ENCODE assay signal across 13 mouse cellular contexts in genomic region chr9:67102578-67102977, GRCm38 (mm10). TPM values are rescaled to one million over a fixed set of nuclear protein-coding genes. Genes with fewer than 3 reads are reported as not detected.
A peak's percentile ranks its signal among the peaks of the same experiment; 100 is the strongest.
DNase-seq lines count a peak whose midpoint lies in the region; ATAC-seq and TF ChIP-seq lines count a peak whose summit lies in the region.
"Had no signal": no experiment of that assay in that cellular context is flagged by ENCODE, and none has a peak within 500 bp of the region (broad histone marks: within the 10 kb centered on the region; RNA-seq: fewer than 3 reads in every experiment).

No protein-coding gene starts in this region.

- no peaks in the 10 kb centered on the region for H3K27me3 ChIP-seq in embryonic facial prominence, embryonic 13.5 days
- H3K27me3 ChIP-seq in embryonic facial prominence, embryonic 10.5 days (replicated peaks; ENCODE audit: low read depth, poor library complexity, severe bottlenecking): no peaks in the 10 kb centered on the region
- H3K27me3 ChIP-seq: embryonic facial prominence, embryonic 12.5 days had no signal

- H3K4me3 ChIP-seq in embryonic facial prominence, embryonic 13.5 days: no peak overlapping the region
- no peak overlapping the region for H3K4me3 ChIP-seq in embryonic facial prominence, embryonic 10.5 days
- H3K4me3 ChIP-seq: embryonic facial prominence, embryonic 12.5 days; megakaryocyte, embryonic 14.5 days had no signal

- no peak for TF ChIP-seq CTCF in brain, embryonic 14.5 days (IDR thresholded peaks at IDR 0.05; ENCODE audit: borderline replicate concordance, extremely low read depth, insufficient read depth, insufficient read length)

- H3K27ac ChIP-seq in embryonic facial prominence, embryonic 13.5 days: peak overlapping the region; percentile 34
- no peak overlapping the region for H3K27ac ChIP-seq in embryonic facial prominence, embryonic 10.5 days (replicated peaks)
- H3K27ac ChIP-seq: embryonic facial prominence, embryonic 12.5 days had no signal

- peaks cover 67% of the 10 kb centered on the region for H3K4me1 ChIP-seq in embryonic facial prominence, embryonic 13.5 days
- H3K4me1 ChIP-seq in embryonic facial prominence, embryonic 10.5 days: peaks cover 51% of the 10 kb centered on the region

- no peaks in the 10 kb centered on the region for H3K9me3 ChIP-seq in embryonic facial prominence, embryonic 13.5 days
- no peaks in the 10 kb centered on the region for H3K9me3 ChIP-seq in embryonic facial prominence, embryonic 10.5 days
- H3K9me3 ChIP-seq: embryonic facial prominence, embryonic 12.5 days; megakaryocyte, embryonic 14.5 days had no signal

- no peak overlapping the region for H3K9ac ChIP-seq in embryonic facial prominence, embryonic 13.5 days
- H3K9ac ChIP-seq: embryonic facial prominence, embryonic 12.5 days had no signal

- H3K36me3 ChIP-seq in embryonic facial prominence, embryonic 13.5 days: no peaks in the 10 kb centered on the region
- no peaks in the 10 kb centered on the region for H3K36me3 ChIP-seq in embryonic facial prominence, embryonic 10.5 days (replicated peaks)
- H3K36me3 ChIP-seq: embryonic facial prominence, embryonic 12.5 days had no signal

- WGBS in embryonic facial prominence, embryonic 13.5 days: 48% methylated on average over 6 of the region's 6 CpGs
- 76% methylated on average over 6 of the region's 6 CpGs for WGBS in embryonic facial prominence, embryonic 10.5 days

- no peak for DNase-seq in embryonic facial prominence, embryonic 10.5 days (ENCODE audit: low spot score)
- peak; percentile 21 for DNase-seq in kidney, adult 11 months
- no peak for DNase-seq in kidney, postnatal 10 days
- peak; percentile 53 for DNase-seq in 3T3-L1 (ENCODE audit: low read depth, low spot score)
- peak; percentile 57 for DNase-seq in brain, embryonic 14.5 days (ENCODE audit: low read depth)
- no peak for DNase-seq in layer of hippocampus, adult 11-12 months (ENCODE audit: low spot score)
- DNase-seq in Muller cell, postnatal 12 days (ENCODE audit: inconsistent ontology term): no peak
- DNase-seq: cerebellum, adult 18-20 months; lung, adult 18-20 months had no signal

- no peak for TF ChIP-seq POLR2A in brain, embryonic 14.5 days (IDR thresholded peaks at IDR 0.05; ENCODE audit: borderline replicate concordance, extremely low read depth, insufficient read depth, insufficient read length, poor library complexity, severe bottlenecking)

- no peak for ATAC-seq in embryonic facial prominence, embryonic 13.5 days (ENCODE audit: insufficient number of reproducible peaks, insufficient read depth, low FRiP score, low TSS enrichment, low read depth)

- no peak overlapping the region for H3K4me2 ChIP-seq in embryonic facial prominence, embryonic 13.5 days
- H3K4me2 ChIP-seq: embryonic facial prominence, embryonic 12.5 days; heart, embryonic 11.5 days had no signal

RNA-seq across cellular contexts. Expression of gene Tpm1, which starts 53.4 kb away (rescaled TPM):
- polyA plus RNA-seq in embryonic facial prominence, embryonic 13.5 days (2015; fragmentation: Nextera tagmentation; extraction: Ambion mirVana): 818 and 902 TPM in 2 replicates
- 331 and 369 TPM in 2 replicates for polyA plus RNA-seq in embryonic facial prominence, embryonic 10.5 days (2016; fragmentation: Nextera tagmentation; extraction: Ambion mirVana)
- 110 and 133 TPM in 2 replicates for polyA plus RNA-seq in brain, embryonic 14.5 days (2012; rRNA removed)

Comparison
In these comparisons a context has a peak if more than half of its experiments do, and no peak if none do; other contexts are left out.
1. DNase-seq: peak in kidney, adult 11 months (single experiment), 3T3-L1 (single experiment) and brain, embryonic 14.5 days (single experiment); none in embryonic facial prominence, embryonic 10.5 days (single experiment), kidney, postnatal 10 days (single experiment), layer of hippocampus, adult 11-12 months (single experiment) and Muller cell, postnatal 12 days (single experiment).